Mouse (Mus musculus) thymus, postnatal 10 days (tissue): Measurements from ENCODE around the gene Ski.

Source experiments
- DNase-seq, 2 experiments: peaks; one replicate each; pipeline ENCODE4 v3.0.0; 2021; ENCODE audit warnings: low spot score in 2 of 2

Ski gene

DNA sequence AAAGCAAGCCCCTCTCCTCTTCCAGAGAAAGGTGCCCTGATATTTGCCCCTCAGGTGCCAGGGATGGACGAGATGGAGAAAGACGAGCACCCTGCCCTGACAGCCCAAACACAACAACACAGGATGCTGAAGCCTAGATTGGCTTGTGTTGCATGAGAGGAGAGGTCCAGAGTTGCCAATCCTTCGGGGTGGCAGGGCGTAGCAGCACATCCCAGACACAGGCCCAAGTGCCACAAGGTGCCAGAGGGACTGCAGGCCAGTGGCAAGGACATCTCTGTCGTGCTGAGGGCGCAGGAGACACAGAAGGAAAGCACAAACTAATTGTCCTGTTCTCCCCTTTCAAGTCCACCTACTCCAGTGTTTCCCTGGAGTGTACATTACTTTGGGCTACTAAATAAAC lies 8.2 kb downstream of the Ski start:
- no peak for DNase-seq

DNA sequence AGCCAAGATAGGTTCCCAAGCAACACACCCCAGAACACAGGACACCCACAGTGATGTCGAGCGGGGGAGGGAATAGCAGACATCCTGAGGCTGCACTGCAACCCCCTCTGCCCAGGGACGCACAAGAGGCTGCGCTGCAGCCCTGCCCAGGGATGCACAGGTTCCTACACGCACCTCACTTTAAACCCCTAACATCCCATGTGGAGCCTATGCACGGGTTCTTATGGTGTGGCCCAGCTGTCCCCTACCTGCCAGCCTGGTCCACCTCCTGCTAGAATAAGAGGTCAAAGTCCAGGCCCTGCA lies 8.7 kb downstream of the Ski start:
- no peak for DNase-seq

DNA sequence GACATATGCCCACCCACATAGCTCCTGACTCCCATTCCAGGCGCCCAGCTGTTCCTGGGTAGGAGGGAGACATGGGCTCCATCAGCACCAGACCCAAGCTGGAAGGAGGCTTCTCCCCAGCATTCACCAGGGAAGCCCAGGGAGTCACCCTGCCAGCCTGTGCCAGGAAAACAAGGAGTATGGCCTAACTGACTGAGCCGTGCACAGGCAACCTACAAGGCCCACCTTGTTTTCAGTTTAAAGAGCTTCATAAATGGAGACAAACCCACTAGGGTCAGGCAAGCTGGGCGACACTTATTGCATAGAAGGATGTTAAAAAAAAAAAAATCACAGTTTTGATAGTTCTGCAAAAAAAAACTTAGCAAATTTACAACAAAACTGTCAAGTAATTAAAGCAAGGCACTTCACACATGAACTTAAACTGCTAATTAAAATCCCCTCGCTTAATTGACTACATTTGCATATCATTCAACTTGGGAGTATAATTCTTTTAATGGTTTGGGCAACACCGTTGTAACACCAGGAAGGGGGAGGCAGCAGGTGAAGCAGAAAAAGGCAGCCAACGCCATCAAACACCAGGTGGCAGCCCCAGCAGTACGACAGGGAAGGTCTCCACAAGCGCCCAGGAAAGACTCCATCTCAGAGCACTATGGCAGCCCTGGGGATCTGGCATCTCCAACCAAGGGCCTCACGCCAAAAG lies 9.2 kb downstream of the Ski start:
- no peak for DNase-seq

DNA sequence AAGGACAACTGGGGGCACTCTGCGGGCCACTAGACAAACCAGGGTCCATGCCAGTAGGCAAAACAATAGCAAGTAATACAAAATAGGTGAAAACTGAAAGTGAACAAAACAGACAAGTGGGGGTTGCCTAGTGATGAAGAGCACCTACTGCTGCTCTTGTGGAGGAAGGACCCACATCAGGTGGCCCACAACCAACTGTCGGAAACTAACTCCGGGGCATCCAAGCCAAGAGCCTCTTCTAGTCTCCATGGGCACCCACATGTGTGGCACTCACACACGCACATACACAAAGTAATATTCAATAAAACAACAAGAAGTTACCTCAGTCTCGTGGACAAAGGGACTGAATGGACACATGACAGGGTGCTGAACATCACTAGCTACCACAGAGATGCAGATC lies 12.9 kb downstream of the Ski start:
- no peak for DNase-seq

DNA sequence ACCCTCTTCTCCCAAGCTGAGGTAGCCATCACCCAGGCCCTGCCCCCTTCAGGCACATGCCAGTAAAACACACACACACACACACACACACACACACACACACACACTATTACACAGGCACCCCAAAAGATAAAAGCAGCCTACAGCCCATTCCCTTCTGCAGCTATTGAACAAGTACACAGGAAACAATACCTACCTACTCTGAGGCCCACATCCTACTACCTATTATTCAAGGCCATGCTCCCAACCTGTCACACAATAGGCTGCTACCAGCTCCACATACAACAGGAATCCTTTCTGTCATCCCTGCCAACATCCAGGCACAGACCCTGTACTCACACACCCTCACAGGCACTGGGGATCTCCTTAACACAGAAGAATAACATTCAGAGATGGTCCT lies 13.3 kb downstream of the Ski start:
- DNase-seq = no peak

DNA sequence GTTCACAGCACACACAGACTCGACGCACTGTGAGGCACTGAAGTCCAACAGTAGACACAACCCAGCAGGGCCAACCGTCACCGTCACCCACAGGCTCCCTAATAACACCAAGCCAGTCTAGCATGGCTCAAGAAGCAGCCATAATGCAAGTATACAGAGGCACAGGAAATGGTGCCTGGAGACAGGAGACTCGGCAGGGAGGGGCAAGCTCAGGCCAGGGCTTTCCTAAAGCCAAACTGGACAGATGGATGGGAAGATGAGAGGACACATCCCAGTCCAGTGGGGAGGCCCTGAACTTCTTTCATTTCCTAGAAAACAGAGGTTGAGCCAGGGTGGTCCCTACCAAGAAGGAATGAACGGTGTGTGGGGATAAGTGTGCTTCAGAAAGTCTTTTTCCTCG lies 13.8 kb downstream of the Ski start:
- no peak for DNase-seq

DNA sequence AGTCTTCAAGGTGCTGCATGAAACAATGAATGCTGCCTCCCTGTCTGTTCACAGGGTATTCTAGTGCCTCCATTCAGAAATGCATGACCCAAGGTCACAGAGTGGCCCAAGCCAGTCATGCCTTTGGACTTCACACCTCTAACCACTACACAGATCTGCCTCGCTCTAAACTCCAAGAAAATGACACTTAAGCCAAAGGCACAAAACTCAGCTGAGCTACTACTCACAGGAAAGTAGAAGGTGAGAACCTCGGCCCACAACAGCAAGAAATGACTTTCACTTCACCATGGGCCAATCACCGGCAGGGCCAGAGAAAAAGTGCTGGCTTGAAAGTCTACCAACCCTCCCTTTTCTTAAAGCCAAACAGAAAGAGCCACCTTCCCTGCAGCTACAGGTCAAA lies 14.6 kb downstream of the Ski start:
- no peak for DNase-seq

DNA sequence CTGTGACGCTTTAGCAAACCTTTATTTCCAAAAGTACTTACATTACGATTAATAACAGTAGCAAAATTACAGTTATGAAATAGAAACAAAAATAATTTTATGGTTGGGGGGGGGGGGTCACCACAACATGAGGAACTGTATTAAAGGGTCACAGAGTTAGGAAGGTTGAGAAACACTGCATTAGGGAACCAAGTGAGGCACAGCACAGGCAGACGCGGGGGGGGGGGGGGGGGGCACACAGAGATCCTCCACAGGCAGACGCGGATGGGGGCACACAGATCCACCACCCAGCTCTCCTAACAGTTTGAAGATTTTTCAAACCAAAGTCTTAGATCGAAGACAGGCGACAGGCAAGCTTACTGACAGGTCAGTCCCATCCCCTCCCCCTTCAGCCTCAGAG lies 15.9 kb downstream of the Ski start:
- DNase-seq = no peak

DNA sequence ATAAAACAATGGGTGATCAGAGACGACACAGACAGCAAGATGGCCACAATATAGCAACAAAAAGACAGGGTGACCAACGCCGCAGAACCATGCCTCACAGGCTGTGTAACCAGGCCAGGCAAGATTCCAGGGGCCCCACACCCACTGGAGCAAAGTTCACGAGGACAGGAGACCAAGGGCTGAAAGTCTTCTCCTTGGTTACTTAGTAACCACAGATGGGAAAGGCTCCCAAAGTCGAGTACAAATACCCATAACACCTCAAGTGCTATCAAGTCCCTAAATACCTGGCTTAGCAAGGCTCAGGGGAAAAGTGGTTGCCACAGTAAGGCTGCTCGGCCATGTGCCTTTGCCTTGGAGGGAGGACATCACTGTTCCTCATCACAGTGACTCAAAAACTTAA lies 16.5 kb downstream of the Ski start:
- no peak for DNase-seq

DNA sequence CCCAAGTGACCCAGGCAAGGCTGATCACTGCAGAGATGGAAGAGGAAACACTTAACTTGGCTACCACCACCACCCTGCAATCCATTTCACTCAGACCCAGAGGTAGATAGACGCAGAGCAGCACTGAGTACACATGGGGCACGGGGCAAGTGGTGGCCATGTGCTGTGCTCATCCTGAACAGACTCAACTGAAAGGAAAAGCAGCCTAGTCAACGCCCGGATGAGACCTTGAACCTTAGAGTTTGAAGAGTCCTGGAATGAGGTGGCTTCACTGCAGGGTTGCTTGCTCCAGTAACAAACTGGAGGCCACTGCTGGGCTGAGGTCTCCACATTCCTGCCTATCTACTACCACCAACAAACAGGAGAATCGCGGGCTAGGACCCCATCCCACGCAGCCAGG lies 20.6 kb downstream of the Ski start:
- DNase-seq = no peak

DNA sequence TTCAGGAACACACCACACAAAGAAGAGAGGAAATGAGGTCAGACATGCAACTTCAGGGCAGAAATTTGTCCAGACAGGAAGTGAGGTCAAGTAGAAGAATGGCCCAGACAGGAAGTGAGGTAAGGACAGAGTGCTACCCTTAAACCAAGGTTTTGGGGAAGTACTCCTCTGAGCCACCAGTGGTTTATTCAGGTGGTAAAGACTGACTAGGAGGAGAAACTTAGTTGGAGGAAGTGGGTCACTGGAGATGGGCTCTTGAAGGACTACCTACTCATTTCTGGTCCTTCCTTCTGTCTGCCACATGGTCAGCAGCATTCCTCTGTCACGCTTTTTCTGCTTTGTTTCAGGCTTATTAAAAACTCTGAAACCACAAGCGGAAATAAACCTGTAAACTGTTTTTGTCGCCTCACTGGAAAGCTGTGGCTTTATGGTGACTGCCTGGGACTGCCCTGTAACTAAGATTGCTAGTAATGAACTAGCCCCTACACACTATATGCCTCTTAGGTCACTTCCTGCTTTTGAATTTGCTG lies 21.5 kb downstream of the Ski start:
- DNase-seq = peak; percentile 38 to 48

DNA sequence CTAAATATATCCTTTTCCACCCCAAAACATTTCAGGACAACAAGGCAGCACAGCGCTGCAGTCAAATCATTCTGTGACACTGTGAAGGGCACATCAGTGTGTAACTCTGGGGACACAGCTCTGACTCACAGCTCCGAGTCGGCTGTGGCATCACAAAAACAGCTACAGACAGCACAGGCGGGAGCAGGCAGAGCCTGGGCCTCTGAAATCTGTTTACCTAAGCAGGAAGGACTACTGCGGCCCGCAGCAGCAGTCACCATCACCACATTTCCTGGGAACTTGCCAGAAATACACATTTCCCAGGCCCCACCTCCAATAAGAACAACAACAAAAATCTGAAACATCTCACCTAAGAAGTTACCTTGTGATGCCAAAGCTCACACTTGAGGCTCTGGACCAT lies 24.7 kb downstream of the Ski start:
- DNase-seq = no peak

DNA sequence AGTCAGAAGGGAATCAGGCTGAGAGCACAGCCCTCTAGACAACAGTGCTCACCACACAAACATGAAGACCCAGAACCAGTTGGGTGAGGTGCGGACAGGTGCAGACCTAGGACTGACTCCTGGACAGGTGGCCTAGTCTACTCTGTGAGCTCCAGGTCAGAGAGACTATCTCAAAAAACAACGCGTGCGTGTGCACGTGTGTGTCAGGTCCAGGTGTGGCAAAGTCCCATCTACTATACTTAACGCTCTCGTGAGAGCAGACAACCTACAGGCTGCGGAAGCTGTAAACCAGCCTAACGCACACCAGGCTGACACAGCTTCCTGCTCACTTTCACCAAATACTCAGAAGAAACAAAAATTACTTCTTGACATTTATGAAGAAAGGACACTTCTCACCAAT lies 27.2 kb downstream of the Ski start:
- peak in 1 of 2 experiments; percentile 22 for DNase-seq

DNA sequence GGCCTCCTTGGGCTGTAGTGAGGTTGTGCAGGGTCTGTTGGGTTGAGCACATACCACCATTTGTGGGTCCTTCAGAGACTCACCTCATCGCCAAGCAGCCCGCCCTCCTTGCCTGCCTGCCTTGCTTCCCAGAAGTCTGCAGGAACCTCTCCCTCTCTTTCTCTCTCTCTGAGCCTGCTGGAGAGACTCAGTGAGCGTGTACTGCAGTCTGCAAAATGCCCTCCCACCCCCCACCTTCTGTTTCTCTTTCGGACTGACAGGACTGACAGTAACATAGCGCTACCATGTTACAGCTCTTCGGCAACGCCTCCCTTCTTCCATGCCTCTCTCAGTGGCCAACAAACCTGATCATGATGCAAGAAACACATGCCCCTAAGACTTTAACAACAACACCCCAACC lies 32.1 kb downstream of the Ski start:
- DNase-seq = no peak

DNA sequence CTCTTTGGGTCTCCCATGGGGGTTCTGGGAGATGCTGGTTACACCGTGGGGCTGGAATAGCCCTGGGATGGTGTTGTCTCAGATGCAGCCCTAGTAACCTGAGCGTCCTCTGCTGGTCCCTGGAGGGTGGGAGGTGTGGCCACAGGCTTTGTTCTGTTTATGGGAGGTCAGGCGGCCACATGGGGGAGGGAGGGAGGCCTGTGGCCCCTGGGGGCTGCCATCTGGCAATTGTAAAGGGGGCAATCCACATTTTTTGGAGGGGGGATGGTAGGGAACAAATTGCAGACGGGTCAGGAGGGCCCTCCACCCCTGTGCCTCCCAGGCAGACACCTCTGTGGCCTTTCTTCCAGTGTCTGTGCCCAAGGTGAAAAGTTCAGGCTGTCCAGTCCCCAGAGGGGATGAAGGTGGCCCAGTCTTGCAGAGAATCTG lies 32.7 kb downstream of the Ski start:
- no peak for DNase-seq

DNA sequence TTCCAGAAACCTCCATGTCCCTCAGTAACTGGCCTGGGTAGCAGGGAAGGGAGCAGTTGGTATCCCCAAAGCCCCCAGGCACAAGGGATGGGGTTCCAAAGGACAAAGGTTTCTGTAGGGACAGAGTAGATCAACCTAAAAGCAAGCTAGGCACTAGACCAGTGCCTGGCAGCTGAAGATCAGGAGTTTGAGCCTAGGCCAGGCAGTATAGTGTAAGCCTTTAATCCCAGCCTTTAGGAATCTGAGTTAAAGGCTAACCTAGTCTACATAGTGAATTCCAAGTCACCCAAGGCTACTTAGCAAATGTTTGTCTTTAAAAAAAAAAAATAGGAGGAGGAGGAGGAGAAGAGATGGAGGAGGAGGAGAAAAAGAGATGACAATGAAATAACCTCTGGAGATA lies 33.6 kb downstream of the Ski start:
- no peak for DNase-seq

DNA sequence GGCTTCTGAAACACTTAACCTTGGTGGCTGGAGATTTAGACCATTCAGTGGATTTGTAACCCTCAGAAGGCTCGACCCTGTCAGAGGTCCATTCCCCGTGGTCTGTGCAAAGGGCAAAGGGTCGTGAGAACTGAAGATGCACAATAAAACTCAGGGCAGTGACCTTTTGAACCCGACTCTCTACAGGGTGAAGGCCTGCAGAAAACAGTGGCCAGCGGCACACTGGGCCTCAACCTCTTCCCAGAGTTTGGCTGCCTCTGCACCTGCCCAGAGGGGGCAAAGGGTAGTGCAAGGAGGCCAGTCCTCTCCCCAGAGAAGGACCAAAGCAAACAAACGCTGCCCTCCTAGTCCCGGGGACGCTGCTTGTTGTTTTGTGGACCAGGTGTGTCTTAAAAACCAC lies 34.1 kb downstream of the Ski start:
- DNase-seq = no peak

DNA sequence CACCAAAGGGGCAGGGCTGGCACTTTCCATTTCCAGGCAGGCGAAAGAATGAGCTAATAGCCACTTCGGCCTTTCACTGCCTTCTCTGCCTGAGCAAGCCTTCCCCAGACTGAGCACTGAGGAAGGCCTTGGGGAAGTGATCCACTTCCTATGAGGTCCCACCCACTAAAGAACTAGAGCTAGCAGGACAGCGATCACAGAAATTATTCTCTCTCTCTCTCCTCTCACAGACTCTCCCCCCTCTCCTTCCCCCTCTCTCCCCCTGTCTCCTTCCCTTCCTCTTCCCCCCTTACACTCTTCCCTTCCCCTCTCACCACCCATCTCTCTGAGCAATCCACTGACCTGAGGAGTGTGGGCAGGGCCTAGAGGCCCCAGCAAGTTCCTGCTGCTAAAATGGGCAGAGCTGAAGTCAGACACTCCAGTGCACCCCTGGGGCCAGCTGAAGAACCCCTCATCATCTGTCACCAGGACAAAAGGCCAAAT lies 35.2 kb downstream of the Ski start:
- no peak for DNase-seq

DNA sequence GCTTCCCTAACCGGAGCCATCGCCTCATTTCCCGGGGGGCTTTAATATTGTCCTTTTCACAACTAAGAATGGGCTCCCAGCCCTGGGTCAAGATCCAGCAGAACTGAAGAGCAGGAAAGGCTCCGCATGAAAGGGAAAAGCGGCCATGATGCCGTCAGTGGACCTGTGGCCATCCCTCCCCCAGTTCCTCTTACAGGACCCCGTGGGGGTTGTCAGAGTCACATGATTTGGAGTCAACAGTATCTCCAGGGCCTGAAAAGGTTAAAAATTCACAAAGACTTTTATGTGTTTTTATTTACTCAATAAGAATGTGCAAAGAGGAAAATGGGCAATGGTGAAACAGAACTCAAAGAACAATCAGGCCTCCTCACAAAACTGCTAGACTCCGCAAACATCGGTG lies 36.5 kb downstream of the Ski start:
- no peak for DNase-seq

DNA sequence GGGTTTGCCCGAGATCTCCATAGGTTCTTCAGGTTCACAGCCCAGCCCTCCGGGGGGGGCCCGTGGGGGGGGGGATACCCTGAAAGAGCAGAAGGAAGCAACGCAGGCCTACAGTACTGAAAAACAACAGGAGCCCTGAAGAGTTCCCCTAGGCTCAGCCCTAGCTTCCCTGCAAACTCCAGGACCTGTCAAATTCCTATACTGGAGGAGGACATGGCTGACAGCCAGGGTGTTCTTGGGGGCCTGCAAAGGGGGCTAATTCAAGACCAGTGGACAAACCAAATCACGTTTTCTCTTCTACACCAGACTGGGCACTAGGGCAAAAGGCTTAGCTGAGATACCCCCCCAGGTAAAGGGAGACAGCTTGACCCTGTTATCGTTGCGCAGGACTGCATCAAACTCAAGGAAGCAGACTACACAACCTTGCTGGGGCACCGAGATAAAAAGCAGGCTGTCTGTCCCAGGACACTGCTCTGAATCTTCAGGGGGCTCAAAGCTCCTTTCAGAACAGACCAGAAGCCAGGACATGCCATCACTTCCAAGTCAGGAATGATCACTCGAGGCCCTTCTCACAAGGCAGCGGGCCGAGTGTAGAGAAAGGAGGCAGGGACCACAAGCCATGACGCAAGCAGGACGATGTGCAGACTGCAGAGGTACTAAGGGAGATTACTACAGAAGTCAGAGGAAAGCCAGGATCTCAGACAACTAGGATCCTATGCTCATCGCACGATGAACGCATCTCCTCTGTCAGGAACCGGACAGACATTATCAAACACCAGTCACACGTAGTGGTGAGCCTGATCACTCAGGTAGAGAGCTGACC lies 37.9 kb downstream of the Ski start:
- DNase-seq = no peak

DNA sequence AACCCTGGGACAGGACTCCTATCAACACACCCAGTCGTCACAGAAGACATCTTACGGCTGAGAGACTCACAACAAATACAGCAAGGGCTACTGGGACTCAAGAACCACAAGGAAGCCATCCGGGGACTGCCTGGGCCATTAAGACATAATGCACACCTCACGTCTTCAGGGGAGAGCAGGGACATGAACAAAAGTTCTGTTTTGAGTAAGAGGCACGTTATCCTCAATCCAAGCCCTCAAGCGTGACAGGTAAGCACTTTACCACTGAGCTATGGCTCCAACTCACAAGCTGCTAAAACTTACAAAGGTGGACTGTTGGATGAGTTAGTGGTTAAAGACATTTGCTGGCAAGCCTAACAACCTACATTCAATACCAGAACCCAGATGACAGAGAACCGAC lies 39.2 kb downstream of the Ski start:
- no peak for DNase-seq

DNA sequence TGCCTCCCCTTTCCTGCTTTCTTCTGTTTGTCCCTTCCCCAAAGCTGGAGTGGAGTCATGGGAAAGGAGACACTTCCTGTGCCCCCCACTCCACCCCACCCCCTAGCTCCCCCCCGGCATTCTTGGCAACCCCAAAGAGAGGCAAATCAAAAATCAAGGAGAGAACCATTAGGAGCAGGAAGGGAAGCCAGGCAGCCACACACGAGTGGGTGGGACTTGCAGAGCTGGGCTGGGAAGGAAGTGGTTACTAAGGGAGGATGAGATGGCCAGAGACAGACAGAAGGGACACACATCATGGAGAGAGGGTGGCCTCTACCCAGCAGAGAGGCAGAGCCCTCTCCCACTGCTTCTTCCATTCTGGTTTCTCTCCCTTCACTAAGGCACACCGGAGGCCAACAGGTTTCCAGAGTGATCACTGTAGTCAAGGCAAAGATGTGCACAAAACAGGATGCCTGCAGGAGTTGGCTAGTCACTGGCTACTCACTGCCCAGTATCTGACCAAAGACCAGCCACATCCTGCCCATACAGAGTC lies 43.3 kb downstream of the Ski start:
- DNase-seq = no peak

DNA sequence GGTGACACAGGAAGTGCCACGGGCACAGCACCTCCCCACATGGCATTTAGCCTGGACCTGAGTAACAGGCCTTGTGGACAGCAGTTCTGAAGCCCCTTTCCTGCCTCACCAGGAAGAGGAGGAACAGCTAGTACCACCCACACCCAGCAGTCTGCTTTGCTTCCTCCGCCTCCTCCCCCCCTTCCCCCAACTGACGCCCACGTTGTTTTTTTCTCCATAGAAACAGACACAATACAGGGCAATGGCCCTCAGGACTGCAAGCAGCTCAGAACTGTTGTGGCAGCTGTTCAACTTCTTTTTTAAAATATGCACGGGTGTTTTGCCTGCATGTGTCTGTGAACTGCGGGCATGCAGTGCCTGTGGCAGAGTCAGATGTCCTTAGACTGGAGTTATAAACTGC lies 44.1 kb downstream of the Ski start:
- peak; percentile 62 to 66 for DNase-seq
